Mouse (Mus musculus) embryonic facial prominence, embryonic 14.5 days (tissue): ENCODE data around the gene Stx1b. TPM values are rescaled to one million over a fixed set of nuclear protein-coding genes. Genes with fewer than 3 reads are reported as not detected.

ENCODE experiments used
- polyA plus RNA-seq: library from polyadenylated mRNA; unstranded; fragments of >200 nt; fragmentation: Nextera tagmentation; extraction: Ambion mirVana; gene quantifications from 2 replicates; pipeline ENCODE4 v1.2.1, GENCODE M21; 2014

Gene Stx1b
- polyA plus RNA-seq, 1 experiment from 2014 or later, result 3.4 TPM

Other genes with a start within 250 kb of the Stx1b start
- 9.9 and 10.4 TPM in 2 replicates for gene Ccdc189, start 236.0 kb downstream of the Stx1b start, polyA plus RNA-seq
- gene Rnf40, start 235.8 kb downstream of the Stx1b start, polyA plus RNA-seq, result 35.9 and 47.7 TPM in 2 replicates
- gene Zfp629, start 208.8 kb downstream of the Stx1b start, polyA plus RNA-seq, result 13.0 and 17.9 TPM in 2 replicates
- 84.2 and 86.6 TPM in 2 replicates for gene Bcl7c, start 115.6 kb downstream of the Stx1b start, polyA plus RNA-seq
- 20.9 and 23.8 TPM in 2 replicates for gene Ctf1, start 111.8 kb downstream of the Stx1b start, polyA plus RNA-seq
- 0.14 and 0.35 TPM in 2 replicates for gene Ctf2, start 92.4 kb downstream of the Stx1b start, polyA plus RNA-seq
- 3.0 and 3.8 TPM in 2 replicates for gene Fbxl19, start 80.0 kb downstream of the Stx1b start, polyA plus RNA-seq
- 10.4 and 11.9 TPM in 2 replicates for gene Orai3, start 54.7 kb downstream of the Stx1b start, polyA plus RNA-seq
- 23.0 and 24.1 TPM in 2 replicates for gene Setd1a, start 47.9 kb downstream of the Stx1b start, polyA plus RNA-seq
- 0.43 TPM in 1 of 2 replicates, not detected in the other for gene Gm49388, start 38.9 kb downstream of the Stx1b start, polyA plus RNA-seq
- 22.2 and 23.5 TPM in 2 replicates for gene Hsd3b7, start 23.9 kb downstream of the Stx1b start, polyA plus RNA-seq
- gene Stx4a, start 255 bp downstream of the Stx1b start, polyA plus RNA-seq, result 28.0 and 38.1 TPM in 2 replicates
- 13.3 and 14.0 TPM in 2 replicates for gene Zfp646, start 51.7 kb upstream of the Stx1b start, polyA plus RNA-seq
- gene Zfp668, start 52.3 kb upstream of the Stx1b start, polyA plus RNA-seq, result 11.2 and 14.7 TPM in 2 replicates
- 1.8 and 2.4 TPM in 2 replicates for gene Prss53, start 66.4 kb upstream of the Stx1b start, polyA plus RNA-seq
- gene Gm21974, start 70.9 kb upstream of the Stx1b start, polyA plus RNA-seq, result not detected in 2 replicates
- 286 and 318 TPM in 2 replicates for gene Vkorc1, start 71.1 kb upstream of the Stx1b start, polyA plus RNA-seq
- 121 and 125 TPM in 2 replicates for gene Bckdk, start 79.5 kb upstream of the Stx1b start, polyA plus RNA-seq
- gene Kat8, start 88.0 kb upstream of the Stx1b start, polyA plus RNA-seq, result 31.7 and 35.5 TPM in 2 replicates
- gene Prss8, start 105.6 kb upstream of the Stx1b start, polyA plus RNA-seq, result 11.1 and 11.3 TPM in 2 replicates
- gene Prss36, start 122.2 kb upstream of the Stx1b start, polyA plus RNA-seq, result 10.6 and 11.1 TPM in 2 replicates
- gene Fus, start 142.9 kb upstream of the Stx1b start, polyA plus RNA-seq, result 46.3 and 58.2 TPM in 2 replicates
- 78.6 and 81.1 TPM in 2 replicates for gene Pycard, start 169.3 kb upstream of the Stx1b start, polyA plus RNA-seq
- 4.2 and 5.3 TPM in 2 replicates for gene Trim72, start 179.4 kb upstream of the Stx1b start, polyA plus RNA-seq
- 1.0 and 1.4 TPM in 2 replicates for gene Itgam, start 238.1 kb upstream of the Stx1b start, polyA plus RNA-seq
- not detected in 2 replicates for gene Gm49368, start 238.1 kb upstream of the Stx1b start, polyA plus RNA-seq